Mouse (Mus musculus) cerebellum, adult 18-20 months (tissue): ENCODE results near the gene Slc8b1.
"Not testable (repeated sequence)": the region's sequence is repeated elsewhere in the genome, so short reads cannot be mapped to it uniquely, and the experiment has no call there.

Source experiments
- DNase-seq, 2 experiments: peaks; one replicate each; pipeline ENCODE4 v3.0.0; 2021

The Slc8b1 gene

DNA sequence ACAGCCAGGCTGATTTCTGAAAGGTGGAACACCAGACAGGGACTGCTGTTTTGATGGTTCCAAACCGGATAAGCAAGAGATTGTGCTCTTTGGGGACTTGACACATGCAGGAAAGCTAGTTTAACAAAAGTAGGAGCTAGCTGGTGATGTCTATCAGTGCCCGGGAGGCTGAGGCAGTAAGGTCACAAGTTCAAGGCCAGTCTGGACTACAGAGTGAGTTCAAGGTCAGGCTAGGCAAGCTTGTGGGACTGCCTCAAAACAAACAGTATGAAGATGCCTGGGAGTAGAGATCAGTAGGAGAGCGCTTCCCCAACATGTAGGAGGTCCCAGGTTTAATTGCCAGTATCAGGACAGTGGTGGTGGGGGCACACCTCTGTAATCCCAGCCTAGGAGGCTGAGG lies 13.9 kb upstream of the Slc8b1 start:
- DNase-seq, result no peak

DNA sequence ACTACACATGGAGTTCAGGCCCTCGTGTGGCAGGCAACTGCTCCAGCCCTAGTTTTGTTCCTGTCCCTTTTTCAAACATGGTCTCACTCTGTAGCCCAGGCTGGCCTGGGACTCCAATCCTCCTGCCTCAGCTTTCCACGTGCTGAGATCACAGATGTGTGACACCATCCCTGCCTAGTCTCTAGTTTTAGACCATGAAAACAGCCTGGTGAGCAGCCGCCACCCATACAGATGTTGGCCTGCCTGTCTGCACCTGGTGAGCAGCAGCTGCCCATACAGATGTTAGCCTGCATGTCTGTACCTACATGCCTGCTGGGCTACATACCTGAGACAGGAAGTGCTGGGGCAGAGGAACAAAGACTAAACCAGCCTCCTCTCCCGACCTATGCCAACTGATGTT lies 11.8 kb upstream of the Slc8b1 start:
- DNase-seq, result no peak

- not testable (repeated sequence) for DNase-seq
Observed at GRCm38 (mm10) chr5:120500609-120501008, 10.4 kb upstream of the Slc8b1 start.

DNA sequence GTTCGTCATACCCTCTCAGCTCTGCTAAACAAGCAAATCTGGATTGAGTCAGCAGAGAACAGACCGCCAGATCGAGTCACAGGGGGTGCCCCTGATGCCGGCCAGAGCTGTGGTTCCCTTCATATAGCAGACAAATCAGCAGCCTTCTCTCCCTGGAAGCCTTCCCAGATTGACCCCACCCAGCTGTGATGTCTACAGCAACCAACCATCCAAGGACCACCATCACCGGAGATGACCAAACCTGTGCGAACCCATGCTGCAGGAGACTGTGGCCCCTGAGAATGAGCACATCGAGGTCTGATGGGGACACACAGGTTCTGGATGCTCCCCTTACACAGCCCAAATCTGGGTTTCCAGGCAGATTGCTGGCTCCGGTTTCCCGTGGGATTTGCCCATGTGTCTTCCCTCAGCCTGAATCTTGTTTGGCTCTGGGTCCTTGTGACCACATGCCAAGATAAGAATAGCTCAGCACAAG lies 8.8 kb upstream of the Slc8b1 start:
- DNase-seq, result no peak

DNA sequence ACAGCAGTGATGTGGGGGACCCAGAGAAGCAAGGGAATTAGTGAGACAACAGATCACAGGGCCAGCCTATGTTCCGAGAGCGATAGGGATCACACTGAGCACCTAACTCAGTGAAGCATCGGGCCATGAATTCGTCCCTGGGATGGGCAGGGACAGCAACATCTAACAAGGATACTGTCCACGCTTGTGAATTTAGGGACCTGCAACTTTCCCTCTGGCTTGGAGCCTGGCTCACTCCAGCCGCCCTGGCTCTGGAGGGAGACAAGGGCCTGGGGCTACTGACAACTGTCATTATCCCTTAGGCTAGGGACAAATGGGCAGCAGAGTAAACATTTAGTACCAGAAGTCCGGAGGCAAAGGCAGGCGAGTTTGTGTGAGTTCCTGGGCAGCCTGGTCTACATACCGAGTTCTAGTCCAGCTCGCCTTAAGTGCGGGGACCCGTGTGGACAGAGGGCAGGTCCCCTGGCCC lies 8.3 kb upstream of the Slc8b1 start:
- no peak for DNase-seq

DNA sequence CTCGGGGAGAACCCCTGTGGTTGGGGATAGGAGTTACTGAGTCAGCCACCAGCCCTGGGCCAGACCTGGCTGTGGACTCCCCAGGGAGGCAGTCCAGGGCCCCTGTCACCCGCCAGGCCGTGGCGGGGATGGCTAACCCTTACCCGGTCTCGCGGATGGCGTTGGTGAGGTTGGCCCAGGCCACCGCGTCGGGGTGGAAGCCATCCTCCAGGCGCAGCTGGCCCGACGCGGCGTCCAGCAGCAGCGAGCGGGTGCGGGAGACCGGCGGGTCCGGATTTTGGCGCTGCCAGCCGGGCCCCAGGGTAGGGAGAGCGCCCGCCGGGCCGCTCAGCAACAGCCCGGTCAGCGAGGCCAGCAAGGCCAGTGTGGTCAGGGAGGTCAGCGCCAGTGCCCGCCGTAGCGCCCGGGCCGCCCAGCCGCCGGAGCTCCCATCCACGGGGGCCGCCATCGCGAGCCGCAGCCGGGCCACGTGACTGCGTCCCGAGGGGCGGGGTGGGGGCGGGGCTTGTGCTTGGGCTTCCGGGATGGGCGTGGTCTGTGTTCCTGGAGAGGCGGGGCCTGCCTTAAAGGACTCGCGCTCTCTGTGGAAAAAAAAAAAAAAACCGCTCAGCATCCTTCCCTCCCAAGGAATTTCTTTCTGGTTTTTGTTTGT lies 7.7 kb upstream of the Slc8b1 start, which contains the start of gene Plbd2:
Gene Plbd2, minus strand, starts transcription at position 482 of the 652 bp plus-strand sequence.
- DNase-seq, result peak; percentile 86 to 88

- DNase-seq, result peak; percentile 86 to 89
Observed at GRCm38 (mm10) chr5:120505368-120505767, 5.6 kb upstream of the Slc8b1 start.

DNA sequence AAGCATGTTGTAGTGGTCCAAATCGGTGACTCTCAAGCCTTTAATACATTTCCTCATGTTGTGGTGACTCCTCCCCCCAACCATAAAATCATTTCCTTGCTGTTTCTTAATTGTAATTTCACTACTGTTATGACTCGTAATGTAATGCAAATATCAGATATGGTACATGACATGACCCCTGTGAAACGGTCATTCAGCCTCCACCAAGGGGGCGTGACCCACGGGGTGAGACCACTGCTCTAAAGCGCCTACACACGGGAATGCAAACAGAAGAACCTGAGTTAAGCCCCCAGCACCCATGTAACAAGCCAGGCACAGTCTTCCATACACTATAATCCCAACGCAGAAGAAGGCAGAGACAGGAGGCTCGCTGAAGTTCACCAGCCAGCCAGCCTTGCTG lies 5.2 kb upstream of the Slc8b1 start:
- DNase-seq, result no peak

DNA sequence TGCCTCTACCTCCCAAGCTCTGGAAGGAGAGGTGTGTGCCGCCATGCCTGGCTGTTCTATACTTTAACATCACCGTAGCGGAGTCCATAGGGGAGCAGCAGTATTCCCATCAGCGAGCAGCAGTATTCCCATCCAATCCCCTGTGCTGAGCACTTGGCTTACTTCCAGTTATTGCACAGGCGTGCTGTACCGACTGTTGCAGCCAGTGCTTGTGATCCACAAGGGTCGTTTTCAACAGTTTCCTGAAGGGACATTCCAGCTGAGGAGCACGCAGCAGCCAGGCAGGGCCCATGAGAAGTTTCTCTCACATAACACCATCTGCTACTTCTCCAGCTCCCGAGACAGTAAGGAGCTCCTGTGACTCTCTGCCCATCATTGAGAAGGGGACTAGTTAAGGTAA lies 4.5 kb upstream of the Slc8b1 start:
- DNase-seq, result no peak

GRCm38 (mm10) chr5:120507311-120507710 lies 3.7 kb upstream of the Slc8b1 start:
- no peak for DNase-seq

DNA sequence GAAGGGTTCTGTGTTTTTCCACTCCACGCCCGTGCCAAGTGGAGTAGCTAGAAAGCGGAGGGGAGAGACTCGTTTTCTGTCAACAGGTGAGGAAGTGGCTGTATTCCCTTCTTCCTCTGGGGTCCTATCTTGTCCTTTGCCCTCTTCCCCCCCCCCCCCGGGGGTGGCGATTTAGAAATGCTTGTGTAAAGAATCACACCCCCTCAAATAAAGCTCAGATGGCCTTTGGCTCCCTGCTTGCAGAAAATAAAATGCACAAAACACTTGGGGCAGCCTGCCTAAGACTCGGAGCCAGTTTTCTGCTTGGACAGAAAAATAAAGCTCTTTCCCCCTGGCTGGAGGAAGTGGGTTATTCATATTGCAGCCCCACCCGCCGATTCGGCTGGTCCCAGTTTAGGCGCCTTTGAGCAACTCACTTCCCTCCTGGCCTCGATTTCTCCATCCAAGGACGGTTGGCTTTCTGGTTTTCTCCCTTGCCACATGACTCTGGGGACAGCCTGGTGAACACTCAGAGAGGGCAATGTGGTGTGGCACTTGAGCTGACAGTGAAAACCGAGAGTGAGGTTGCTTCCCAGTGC lies 764 bp downstream of the Slc8b1 start:
- DNase-seq, result no peak

- DNase-seq, result no peak
Observed at GRCm38 (mm10) chr5:120512911-120513555, 2.1 kb downstream of the Slc8b1 start.

- DNase-seq, result no peak
Observed at GRCm38 (mm10) chr5:120514031-120514677, 3.2 kb downstream of the Slc8b1 start.

GRCm38 (mm10) chr5:120514754-120515153 lies 3.8 kb downstream of the Slc8b1 start:
- no peak for DNase-seq

DNA sequence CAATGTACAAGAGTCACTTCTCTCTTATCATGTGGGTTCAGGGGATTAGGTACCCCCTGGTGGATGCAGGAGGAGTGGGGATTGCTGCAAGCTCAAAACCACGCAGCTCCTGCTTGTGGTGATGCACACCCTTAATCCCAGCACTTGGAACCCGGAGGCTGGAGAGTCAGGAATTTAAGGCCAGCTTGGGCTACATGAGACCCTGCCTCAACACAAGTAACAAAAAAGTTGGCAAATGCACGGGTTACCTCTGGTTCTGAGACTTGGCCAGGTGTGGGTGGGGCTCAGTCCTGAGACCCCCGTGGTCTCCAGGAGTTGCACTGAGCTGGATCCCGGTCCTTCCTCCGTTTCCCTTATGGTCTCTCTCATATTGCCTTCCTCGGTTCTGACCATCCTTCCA lies 4.5 kb downstream of the Slc8b1 start:
- no peak for DNase-seq

GRCm38 (mm10) chr5:120516221-120516984 lies 5.4 kb downstream of the Slc8b1 start:
- DNase-seq, result no peak

- no peak for DNase-seq
Observed at GRCm38 (mm10) chr5:120517552-120517951, 6.6 kb downstream of the Slc8b1 start.

DNA sequence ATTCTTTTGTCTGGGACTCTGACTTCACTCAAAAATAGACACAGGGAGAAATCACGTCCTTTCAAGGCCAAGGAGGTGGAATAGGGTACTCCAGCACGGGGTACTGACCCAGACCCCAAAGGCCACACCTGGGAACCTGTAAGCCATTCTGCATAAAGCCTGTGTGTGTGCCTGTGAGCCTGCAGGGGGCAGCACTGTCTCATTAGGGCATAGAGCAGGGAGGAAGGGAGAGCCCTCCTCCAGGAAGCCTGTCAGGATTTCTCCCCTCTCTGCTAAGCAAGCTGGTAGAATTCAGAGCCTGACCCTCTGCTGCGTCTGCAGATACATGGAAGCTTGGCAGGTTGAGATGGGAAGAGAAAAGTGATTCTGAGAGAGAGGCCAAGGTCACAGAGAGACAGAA lies 11.7 kb downstream of the Slc8b1 start:
- DNase-seq, result peak in 1 of 2 experiments; percentile 52

DNA sequence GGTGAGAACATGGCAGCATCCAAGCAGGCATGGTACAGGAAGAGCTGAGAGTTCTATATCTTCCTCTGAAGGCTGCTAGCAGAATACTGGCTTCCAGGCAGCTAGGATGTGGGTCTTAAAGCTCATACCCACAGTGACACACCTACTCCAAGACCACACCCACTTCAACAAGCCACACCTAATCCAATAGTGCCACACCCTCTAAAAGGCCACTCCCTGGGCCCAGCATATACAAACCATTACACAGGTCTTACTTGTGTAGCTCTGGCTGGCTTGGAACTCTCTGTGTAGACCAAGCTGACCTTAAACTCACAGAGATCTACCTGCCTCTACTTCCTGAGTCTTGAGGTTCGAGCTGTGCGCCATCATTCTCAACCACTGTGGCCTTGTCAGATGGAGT lies 13.8 kb downstream of the Slc8b1 start:
- DNase-seq, result no peak

DNA sequence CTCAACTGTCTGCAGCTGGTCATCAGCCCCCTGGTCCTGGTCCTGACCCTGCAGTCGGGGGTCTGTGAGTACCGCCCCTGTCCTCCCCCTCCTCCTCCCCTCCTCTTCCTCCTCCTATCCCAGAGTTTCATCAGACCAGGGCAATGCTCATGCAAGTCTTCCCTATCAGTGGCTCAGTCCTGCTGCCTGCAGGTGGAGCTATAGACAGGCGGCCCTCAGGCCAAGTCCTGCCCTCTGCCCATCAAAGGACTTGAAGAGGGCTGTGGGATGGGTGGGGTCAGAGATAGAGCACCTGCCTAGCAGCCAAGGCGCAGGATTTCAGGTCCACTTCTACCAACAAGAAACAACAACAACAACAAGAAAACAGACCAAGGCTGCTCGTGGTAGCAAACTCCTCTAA lies 14.8 kb downstream of the Slc8b1 start:
- no peak for DNase-seq

GRCm38 (mm10) chr5:120526311-120526710 lies 15.3 kb downstream of the Slc8b1 start:
- DNase-seq, result no peak

DNA sequence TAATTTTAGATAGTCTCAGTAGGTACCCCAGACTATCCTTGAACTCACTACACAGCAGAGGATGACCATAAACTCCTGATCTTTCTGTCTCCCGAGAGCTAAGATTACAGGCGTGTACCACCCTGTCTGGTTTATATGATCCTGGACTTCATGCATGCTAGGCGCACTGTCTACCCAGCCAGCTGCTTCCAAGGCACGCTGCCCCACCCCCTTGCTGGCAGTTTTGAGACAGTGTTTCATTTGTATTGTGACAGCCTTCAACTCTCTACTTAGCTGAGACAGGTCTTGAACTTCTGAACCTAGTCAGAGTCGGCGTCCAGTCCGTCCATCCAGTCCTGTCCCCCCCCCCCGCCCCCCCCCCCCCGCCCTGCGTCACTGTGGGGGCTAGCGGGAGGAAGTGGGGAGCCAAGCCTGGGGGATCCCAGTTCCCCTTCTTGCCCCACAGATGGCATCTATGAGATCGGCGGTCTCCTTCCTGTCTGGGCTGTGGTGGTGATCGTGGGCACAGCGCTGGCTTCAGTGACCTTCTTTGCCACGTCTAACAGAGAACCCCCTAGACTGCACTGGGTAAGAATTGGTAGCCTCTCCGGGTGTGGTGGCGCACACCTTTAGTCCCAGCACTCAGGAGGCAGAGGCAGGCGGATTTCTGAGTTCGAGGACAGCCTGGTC lies 16.5 kb downstream of the Slc8b1 start:
- no peak for DNase-seq
